Mouse (Mus musculus) heart, embryonic 11.5 days (tissue): Measurements from ENCODE around the gene Atg2a. TPM values are rescaled to one million over a fixed set of nuclear protein-coding genes. Genes with fewer than 3 reads are reported as not detected.

ENCODE experiments used
- ATAC-seq: fragments of 200-750 bp; cut with Nextera tagmentation; replicated peaks from 2 replicates; pipeline ENCODE4 v1.8.0; 2017; ENCODE audit warnings: moderate library complexity; ENCODE audit not compliant: insufficient number of reproducible peaks, low FRiP score, low TSS enrichment
- H3K27ac ChIP-seq: fragments of 300-500 bp; sonication (generic); 2 replicates; pipeline ENCODE4 v1.5.1; 2014; ENCODE audit warnings: mild to moderate bottlenecking, low read depth, low read length
- H3K27me3 ChIP-seq: fragments of 300-500 bp; sonication (generic); 2 replicates; pipeline ENCODE4 v1.6.1; 2014; ENCODE audit warnings: mild to moderate bottlenecking, low read length, mixed read lengths; ENCODE audit not compliant: control insufficient read depth, insufficient read depth
- H3K36me3 ChIP-seq: fragments of 300-500 bp; sonication (generic); 2 replicates; pipeline ENCODE4 v1.6.1; 2014; ENCODE audit warnings: mild to moderate bottlenecking, low read length, moderate library complexity, mixed read lengths; ENCODE audit not compliant: control insufficient read depth, insufficient read depth
- H3K4me1 ChIP-seq: fragments of 300-500 bp; sonication (generic); 2 replicates; pipeline ENCODE4 v1.6.1; 2014; ENCODE audit warnings: low read length; ENCODE audit not compliant: control insufficient read depth, insufficient read depth
- H3K4me2 ChIP-seq: fragments of 300-500 bp; sonication (generic); 2 replicates; pipeline ENCODE4 v1.6.1; 2014; ENCODE audit warnings: mild to moderate bottlenecking, moderate library complexity
- H3K4me3 ChIP-seq: fragments of 300-500 bp; sonication (generic); 2 replicates; pipeline ENCODE4 v1.5.1; 2014; ENCODE audit warnings: low read depth, low read length
- H3K9ac ChIP-seq: fragments of 300-500 bp; sonication (generic); 2 replicates; pipeline ENCODE4 v1.6.1; 2014; ENCODE audit warnings: mild to moderate bottlenecking, low read depth, low read length, moderate library complexity
- H3K9me3 ChIP-seq: fragments of 300-500 bp; sonication (generic); replicated peaks from 2 replicates; pipeline ENCODE4 v1.6.1; 2016; ENCODE audit warnings: low read length; ENCODE audit not compliant: control insufficient read depth
- WGBS: fragments of 180-500 bp; shearing (Covaris S2); extraction: QIAGEN DNeasy Blood & Tissue Kit; methylation state at CpG from one replicate; pipeline ENCODE4 v1.1.7; 2014; ENCODE audit not compliant: insufficient replicate concordance; 5-methylcytosine and 5-hydroxymethylcytosine counted together
- polyA plus RNA-seq: library from polyadenylated mRNA; unstranded; fragments of >200 nt; fragmentation: Nextera tagmentation; extraction: Ambion mirVana; gene quantifications from 2 replicates; pipeline ENCODE4 v1.2.1, GENCODE M21; 2014

The Atg2a gene
- polyA plus RNA-seq, 1 experiment from 2014 or later: 6.1 TPM

- H3K9ac ChIP-seq: peak overlapping the region; percentile 29; the same call in 1 of the 2 replicates
Observed at GRCm38 (mm10) chr19:6283001-6283400, 41.5 kb downstream of the Atg2a start.

GRCm38 (mm10) chr19:6284502-6284901 lies 43.0 kb downstream of the Atg2a start:
- Histone ChIP-seq H3K4me2 (peak overlapping the region; percentile 49), H3K36me3 (peaks cover 16% of the 10 kb centered on the region)

More at GRCm38 (mm10) chr19:6283001-6283400, 41.5 kb downstream of the Atg2a start:
- ATAC-seq: no peak
- H3K9me3 ChIP-seq: no peaks in the 10 kb centered on the region
- 73% methylated on average over 5 of the region's 5 CpGs for WGBS
- H3K27me3 ChIP-seq: no peaks in the 10 kb centered on the region
- H3K36me3 ChIP-seq: peaks cover 16% of the 10 kb centered on the region
- H3K4me1 ChIP-seq: peaks cover 88% of the 10 kb centered on the region
- peak overlapping the region; percentile 92 for H3K27ac ChIP-seq
- no peak overlapping the region for H3K4me3 ChIP-seq
- peak overlapping the region; percentile 30 for H3K4me2 ChIP-seq

GRCm38 (mm10) chr19:6285226-6285625 lies 43.8 kb downstream of the Atg2a start:
- peaks cover 16% of the 10 kb centered on the region for H3K36me3 ChIP-seq
- peak overlapping the region; percentile 92 for H3K27ac ChIP-seq
- no peak; the same call in 1 of the 2 replicates for ATAC-seq
- H3K4me1 ChIP-seq: peaks cover 78% of the 10 kb centered on the region
- 49% methylated on average over 8 of the region's 8 CpGs for WGBS
- H3K9ac ChIP-seq: peak overlapping the region; percentile 28; the same call in 1 of the 2 replicates
- no peaks in the 10 kb centered on the region for H3K27me3 ChIP-seq
- H3K9me3 ChIP-seq: no peaks in the 10 kb centered on the region
- no peak overlapping the region for H3K4me3 ChIP-seq
- peak overlapping the region; percentile 49 for H3K4me2 ChIP-seq

More at GRCm38 (mm10) chr19:6284502-6284901, 43.0 kb downstream of the Atg2a start:
- Histone ChIP-seq H3K27ac (peak overlapping the region; percentile 92), H3K9me3 (no peaks in the 10 kb centered on the region), H3K4me1 (peaks cover 81% of the 10 kb centered on the region), H3K27me3 (no peaks in the 10 kb centered on the region), H3K9ac (peak overlapping the region; percentile 17; the same call in 1 of the 2 replicates), H3K4me3 (peak overlapping the region; percentile 11; the same call in 1 of the 2 replicates)
- 20% methylated on average over 12 of the region's 12 CpGs for WGBS
- ATAC-seq: peak; percentile 81

- peak; percentile 37; the same call in 1 of the 2 replicates for ATAC-seq
- 25% methylated on average over 7 of the region's 7 CpGs for WGBS
- H3K4me2 ChIP-seq: peak overlapping the region; percentile 49
- peaks cover 16% of the 10 kb centered on the region for H3K36me3 ChIP-seq
- no peaks in the 10 kb centered on the region for H3K27me3 ChIP-seq
- peaks cover 73% of the 10 kb centered on the region for H3K4me1 ChIP-seq
- H3K4me3 ChIP-seq: peak overlapping the region; percentile 18; the same call in 1 of the 2 replicates
- no peaks in the 10 kb centered on the region for H3K9me3 ChIP-seq
- H3K9ac ChIP-seq: peak overlapping the region; percentile 28; the same call in 1 of the 2 replicates
- H3K27ac ChIP-seq: peak overlapping the region; percentile 92
Observed at GRCm38 (mm10) chr19:6285632-6286433, 44.4 kb downstream of the Atg2a start.

- peak overlapping the region; percentile 49 for H3K4me2 ChIP-seq
Observed at GRCm38 (mm10) chr19:6286434-6287401, 45.2 kb downstream of the Atg2a start.

DNA sequence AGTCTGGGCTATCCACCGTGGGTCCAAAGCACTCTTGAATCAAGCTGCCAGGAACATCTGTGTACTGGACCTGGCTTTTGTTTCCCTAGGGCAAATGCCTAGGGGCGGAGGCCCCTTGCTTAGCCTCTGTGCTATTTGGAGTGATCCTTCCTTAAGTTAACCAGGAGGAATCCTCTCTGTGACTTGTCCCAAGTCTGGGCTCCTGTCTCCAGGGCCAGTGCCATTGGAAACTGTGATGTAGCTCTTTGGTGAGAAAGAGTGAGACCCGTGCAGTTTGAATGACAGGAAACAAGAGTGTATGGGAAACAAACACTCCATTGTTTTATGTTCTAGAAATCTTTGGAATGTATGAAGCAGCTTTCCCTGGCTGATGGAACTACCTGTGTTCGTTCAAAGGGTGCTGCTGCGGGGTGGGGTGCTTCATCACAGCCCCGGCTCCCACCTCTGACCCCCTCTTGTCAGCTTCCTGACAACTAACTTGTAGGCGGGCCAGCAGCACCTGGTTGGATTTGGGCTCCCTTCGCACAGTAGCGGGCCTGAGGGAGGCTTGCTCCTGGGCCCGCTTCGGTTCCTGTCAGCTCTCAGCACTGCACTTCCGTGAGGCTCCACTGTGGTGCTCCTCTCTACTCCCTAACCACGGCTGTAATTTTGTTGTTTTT lies 46.9 kb downstream of the Atg2a start:
- Histone ChIP-seq H3K27ac (peak overlapping the region; percentile 57), H3K9ac (peak overlapping the region; percentile 54), H3K27me3 (no peaks in the 10 kb centered on the region), H3K4me1 (peaks cover 66% of the 10 kb centered on the region), H3K4me3 (no peak overlapping the region), H3K4me2 (no peak overlapping the region), H3K9me3 (no peaks in the 10 kb centered on the region), H3K36me3 (no peaks in the 10 kb centered on the region; the same call in 1 of the 2 replicates)
- no peak for ATAC-seq
- 73% methylated on average over 13 of the region's 13 CpGs for WGBS

More at GRCm38 (mm10) chr19:6286434-6287401, 45.2 kb downstream of the Atg2a start:
- 63% methylated on average over 19 of the region's 19 CpGs for WGBS
- Histone ChIP-seq H3K4me1 (peaks cover 72% of the 10 kb centered on the region), H3K9me3 (no peaks in the 10 kb centered on the region), H3K36me3 (peaks cover 11% of the 10 kb centered on the region; the same call in 1 of the 2 replicates), H3K9ac (peak overlapping the region; percentile 2; the same call in 1 of the 2 replicates), H3K27ac (peak overlapping the region; percentile 92), H3K27me3 (no peaks in the 10 kb centered on the region), H3K4me3 (peak overlapping the region; percentile 1; the same call in 1 of the 2 replicates)
- no peak for ATAC-seq

- 84% methylated on average over 14 of the region's 14 CpGs for WGBS
- no peaks in the 10 kb centered on the region for H3K27me3 ChIP-seq
- no peak overlapping the region for H3K27ac ChIP-seq
- H3K4me2 ChIP-seq: no peak overlapping the region
- H3K4me3 ChIP-seq: no peak overlapping the region
- peaks cover 52% of the 10 kb centered on the region for H3K4me1 ChIP-seq
- no peak overlapping the region for H3K9ac ChIP-seq
- H3K36me3 ChIP-seq: peaks cover 6% of the 10 kb centered on the region
- no peak for ATAC-seq
- no peaks in the 10 kb centered on the region for H3K9me3 ChIP-seq
Observed at GRCm38 (mm10) chr19:6289696-6290238, 48.3 kb downstream of the Atg2a start.
